Comparison of ENCODE assay signal across 13 mouse cellular contexts in the genomic region with DNA sequence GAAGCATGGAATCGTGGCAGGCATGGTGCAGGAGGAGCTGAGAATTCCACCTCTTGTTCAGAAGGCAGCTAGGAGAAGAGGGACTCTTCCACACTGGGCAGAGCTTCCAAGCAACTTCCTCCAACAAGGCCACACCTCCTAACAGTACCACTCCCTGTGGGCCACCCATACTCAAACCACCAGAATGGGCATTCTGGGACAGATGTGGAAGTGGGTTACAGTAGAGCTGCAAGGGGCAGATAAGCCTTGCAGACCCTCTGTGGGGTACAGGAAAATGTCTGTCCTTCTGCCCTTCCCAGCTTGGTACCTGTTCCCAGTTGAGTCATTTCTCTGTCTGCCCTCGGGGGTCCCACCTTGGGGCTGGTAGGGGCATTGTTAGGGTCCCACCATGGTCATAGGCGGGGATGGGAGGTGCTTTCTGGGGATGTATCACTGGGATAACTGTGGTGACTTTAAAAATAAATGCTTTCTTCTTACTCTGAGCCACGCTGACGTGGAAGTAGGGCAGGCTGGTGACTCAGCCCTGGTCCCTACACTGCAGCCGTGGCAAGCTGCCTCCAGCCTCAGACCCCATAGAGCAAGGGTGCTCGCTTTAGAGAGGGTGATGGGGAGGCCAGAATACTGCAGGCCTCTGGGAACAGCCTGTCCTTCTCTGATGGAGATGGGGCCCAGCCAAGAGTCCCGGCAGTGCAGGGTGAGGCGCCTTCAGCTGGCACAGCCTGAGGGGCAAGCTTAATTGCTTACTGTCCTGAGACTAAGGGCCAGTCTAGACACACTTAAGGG. TPM values are rescaled to one million over a fixed set of nuclear protein-coding genes. Genes with fewer than 3 reads are reported as not detected.
DNase-seq lines count a peak whose midpoint lies in the region; ATAC-seq and TF ChIP-seq lines count a peak whose summit lies in the region.
"Had no signal": no experiment of that assay in that cellular context is flagged by ENCODE, and none has a peak within 500 bp of the region (broad histone marks: within the 10 kb centered on the region; RNA-seq: fewer than 3 reads in every experiment).

No protein-coding gene starts in this region.

- H3K9me3 ChIP-seq in lung, postnatal 0 days (ENCODE audit: low read length) = no peaks in the 10 kb centered on the region
- H3K9me3 ChIP-seq: forebrain, embryonic 13.5 days; midbrain, embryonic 10.5 days; neural tube, embryonic 15.5 days had no signal

- no peaks in the 10 kb centered on the region for H3K27me3 ChIP-seq in lung, postnatal 0 days (replicated peaks; ENCODE audit: insufficient read depth, low read length)
- H3K27me3 ChIP-seq: neural tube, embryonic 15.5 days had no signal

- H3K9ac ChIP-seq in lung, postnatal 0 days (replicated peaks; ENCODE audit: low read depth) = no peak overlapping the region
- H3K9ac ChIP-seq: forebrain, embryonic 13.5 days; neural tube, embryonic 15.5 days had no signal

- ATAC-seq in frontal cortex, adult (ENCODE audit: low TSS enrichment) = peak; percentile 64; the same call in 1 of the 2 replicates
- peak; percentile 58 for ATAC-seq in lung, postnatal 0 days
- ATAC-seq in hematopoietic stem cell, adult 5-6 weeks (replicated peaks in 1 of 2; ENCODE audit: insufficient read depth in 1 of 2, low FRiP score in 2 of 2, low TSS enrichment in 1 of 2, low read depth in 1 of 2, poor library complexity in 2 of 2, severe bottlenecking in 2 of 2) = peak; percentile 25 to 40; a peak in 2 of 4 replicates
- ATAC-seq: forebrain, embryonic 13.5 days had no signal

- H3K4me1 ChIP-seq in lung, postnatal 0 days (ENCODE audit: insufficient read depth, low read depth, low read length) = no peaks in the 10 kb centered on the region

- no peak overlapping the region for H3K27ac ChIP-seq in lung, postnatal 0 days (ENCODE audit: low read length)
- H3K27ac ChIP-seq: forebrain, embryonic 13.5 days; midbrain, embryonic 10.5 days; neural tube, embryonic 15.5 days had no signal

- no peak for TF ChIP-seq EP300 in lung, postnatal 0 days (IDR thresholded peaks at IDR 0.05)

- no peak for TF ChIP-seq CTCF in lung, postnatal 0 days (IDR thresholded peaks at IDR 0.05)

- WGBS in lung, postnatal 0 days = 71% methylated on average over 9 of the region's 9 CpGs

- no peaks in the 10 kb centered on the region for H3K36me3 ChIP-seq in lung, postnatal 0 days (ENCODE audit: insufficient read depth, low read length)
- H3K36me3 ChIP-seq: midbrain, embryonic 10.5 days; neural tube, embryonic 15.5 days had no signal

- DNase-seq in frontal cortex, postnatal 25 days (ENCODE audit: low spot score in 2 of 2) = no peak
- DNase-seq in lung, postnatal 0 days (ENCODE audit: low spot score) = peak; percentile 36
- no peak for DNase-seq in lung, postnatal 25 days (ENCODE audit: low spot score)
- DNase-seq in NIH3T3 (ENCODE audit: low read depth) = peak; percentile 83
- no peak for DNase-seq in embryo, embryonic 10 days (ENCODE audit: low spot score)
- no peak for DNase-seq in ovary, postnatal 10 days (ENCODE audit: low spot score)
- DNase-seq: embryo, embryonic 11 days; kidney, postnatal 4 days had no signal

- no peak overlapping the region for H3K4me2 ChIP-seq in lung, postnatal 0 days (replicated peaks; ENCODE audit: low read depth, low read length)
- H3K4me2 ChIP-seq: forebrain, embryonic 13.5 days; neural tube, embryonic 15.5 days had no signal

- no peak overlapping the region for H3K4me3 ChIP-seq in lung, postnatal 0 days (ENCODE audit: low read depth, low read length)
- H3K4me3 ChIP-seq: forebrain, embryonic 13.5 days; midbrain, embryonic 10.5 days; neural tube, embryonic 15.5 days had no signal

RNA-seq across cellular contexts. Expression of gene Sept9, which starts 59.9 kb away (rescaled TPM):
- polyA plus RNA-seq in lung, postnatal 0 days (2015; fragmentation: Nextera tagmentation; extraction: Ambion mirVana) = 52.5 and 56.1 TPM in 2 replicates
- total RNA-seq in hematopoietic stem cell, adult 5-6 weeks (2017) = 149 and 171 TPM in 2 replicates

Comparison
In these comparisons a context has a peak if more than half of its experiments do, and no peak if none do; other contexts are left out.
1. DNase-seq: peak in lung, postnatal 0 days (single experiment) and NIH3T3 (single experiment); none in frontal cortex, postnatal 25 days (0 of 2), lung, postnatal 25 days (single experiment), embryo, embryonic 10 days (single experiment) and ovary, postnatal 10 days (single experiment).
2. Peak in every context shown above with its lines, with median percentiles within 50 percentile points of each other: ATAC-seq.